Mouse (Mus musculus) testis, adult 2 months (tissue): ENCODE data around the gene Twnk.

ENCODE experiments used
- CTCF ChIP-seq: fragments of 200-500 bp; IDR thresholded peaks from 2 replicates; pipeline ENCODE4 v1.5.1; 2012; ENCODE audit warnings: low read depth, mild to moderate bottlenecking, inconsistent platforms, low read length, moderate library complexity; ENCODE audit not compliant: control insufficient read depth, insufficient read depth, insufficient replicate concordance
- POLR2A ChIP-seq: fragments of 200-500 bp; IDR thresholded peaks from 2 replicates; pipeline ENCODE4 v1.6.1; 2012; ENCODE audit warnings: low read depth, mild to moderate bottlenecking, inconsistent platforms, low read length, moderate library complexity; ENCODE audit not compliant: control insufficient read depth

DNA sequence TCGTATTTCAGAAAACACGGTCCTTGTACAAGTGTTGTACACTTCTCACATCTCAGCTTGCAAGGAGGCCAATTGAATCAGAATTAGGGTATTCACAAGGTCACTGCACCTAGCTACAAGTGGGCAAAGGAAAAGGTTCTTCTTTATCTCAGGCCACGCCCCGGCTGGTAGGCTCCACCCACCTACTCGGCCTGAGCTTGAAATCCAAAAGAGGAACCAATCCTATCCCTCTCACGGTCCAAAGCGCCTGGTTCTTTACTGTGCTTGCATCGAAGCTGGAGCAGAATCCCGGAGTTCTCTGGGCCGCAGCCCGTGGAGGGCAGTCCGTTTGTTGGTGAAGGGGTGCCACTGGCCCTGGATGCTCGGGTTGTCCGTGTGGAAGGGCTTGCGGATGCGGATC lies at the start of gene Twnk:
- TF ChIP-seq CTCF (no peak), POLR2A (no peak)
